Mouse (Mus musculus) frontal cortex, postnatal 25 days (tissue): Measurements from ENCODE around the gene Swsap1.
A peak's percentile ranks its signal among the peaks of the same experiment; 100 is the strongest.

Experiments used
- DNase-seq, 2 experiments: peaks; one replicate each; pipeline ENCODE4 v3.0.0; 2022; ENCODE audit warnings: low spot score in 2 of 2

Gene Swsap1

GRCm38 (mm10) chr9:21955570-21956281 lies at the start of gene Swsap1:
Swsap1 (plus strand) TSS chr9:21955755.
- peak; percentile 100 for DNase-seq

- DNase-seq, result no peak
These were observed 47.3 kb upstream of the Swsap1 start for GRCm38 (mm10) chr9:21908216-21908615.

GRCm38 (mm10) chr9:21909474-21910223 lies 45.9 kb upstream of the Swsap1 start:
- DNase-seq, result no peak

DNA sequence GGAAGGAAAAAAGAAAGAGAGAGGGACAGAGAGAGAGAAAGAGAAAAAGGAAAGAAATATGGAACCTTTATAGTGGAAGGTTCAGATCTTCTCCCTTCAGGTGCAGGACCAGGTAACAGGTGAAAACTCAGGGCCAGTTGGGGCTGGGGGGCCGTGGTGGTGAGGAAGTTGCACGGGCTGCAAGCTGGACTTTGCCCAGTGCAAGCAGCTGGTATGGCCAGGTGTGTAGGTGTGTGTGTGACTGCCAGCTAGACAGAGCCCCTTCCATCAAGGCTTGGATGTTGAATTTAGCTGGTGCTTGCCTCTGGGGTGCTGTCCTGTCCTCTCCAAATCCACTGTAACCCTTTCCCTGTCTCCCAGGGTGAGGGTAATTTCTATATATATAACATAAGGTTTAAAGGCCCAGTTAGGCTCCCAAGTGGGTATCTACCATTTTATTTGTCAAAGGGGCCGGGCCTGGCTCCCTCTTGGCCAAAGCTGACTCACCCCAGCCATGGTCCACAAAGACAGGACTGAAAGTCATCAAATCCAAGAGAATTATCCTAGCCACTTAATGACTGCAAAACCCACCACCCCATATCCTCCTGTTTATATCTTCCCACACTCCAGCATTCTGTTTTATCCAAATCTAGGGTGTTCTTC lies 38.6 kb upstream of the Swsap1 start:
- no peak for DNase-seq

DNA sequence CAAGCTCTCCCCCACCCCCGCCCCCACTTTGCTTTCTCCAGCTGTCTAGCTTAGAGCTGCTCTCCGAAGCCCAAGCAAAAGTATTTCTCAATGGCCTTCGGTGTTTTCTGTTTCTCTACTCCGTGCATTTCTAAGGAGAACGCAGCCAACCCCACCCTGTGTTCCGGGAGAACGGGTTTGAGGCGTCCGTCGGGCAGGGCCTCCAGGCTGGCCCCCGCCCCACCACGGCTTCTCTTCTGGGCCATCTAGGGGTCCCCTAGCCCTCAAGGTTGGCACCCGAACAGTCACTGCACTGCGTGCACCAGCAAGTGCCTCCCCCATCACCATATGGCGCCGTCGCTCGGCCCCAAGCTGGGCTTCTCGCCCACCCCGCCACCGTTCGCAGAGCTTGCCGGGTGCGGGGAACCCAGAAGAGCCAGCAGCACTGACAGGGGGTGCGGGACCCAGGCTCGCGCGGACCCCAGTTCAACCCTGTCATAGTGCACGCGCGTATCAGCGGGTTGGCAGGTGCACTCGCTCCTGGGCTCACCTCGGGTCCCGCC lies 38.0 kb upstream of the Swsap1 start:
- peak; percentile 49 to 61 for DNase-seq

GRCm38 (mm10) chr9:21918035-21918592 lies 37.4 kb upstream of the Swsap1 start, which contains the start of gene Rab3d:
Rab3d (minus strand) TSS chr9:21918192.
- DNase-seq, result peak; percentile 76 to 80

DNA sequence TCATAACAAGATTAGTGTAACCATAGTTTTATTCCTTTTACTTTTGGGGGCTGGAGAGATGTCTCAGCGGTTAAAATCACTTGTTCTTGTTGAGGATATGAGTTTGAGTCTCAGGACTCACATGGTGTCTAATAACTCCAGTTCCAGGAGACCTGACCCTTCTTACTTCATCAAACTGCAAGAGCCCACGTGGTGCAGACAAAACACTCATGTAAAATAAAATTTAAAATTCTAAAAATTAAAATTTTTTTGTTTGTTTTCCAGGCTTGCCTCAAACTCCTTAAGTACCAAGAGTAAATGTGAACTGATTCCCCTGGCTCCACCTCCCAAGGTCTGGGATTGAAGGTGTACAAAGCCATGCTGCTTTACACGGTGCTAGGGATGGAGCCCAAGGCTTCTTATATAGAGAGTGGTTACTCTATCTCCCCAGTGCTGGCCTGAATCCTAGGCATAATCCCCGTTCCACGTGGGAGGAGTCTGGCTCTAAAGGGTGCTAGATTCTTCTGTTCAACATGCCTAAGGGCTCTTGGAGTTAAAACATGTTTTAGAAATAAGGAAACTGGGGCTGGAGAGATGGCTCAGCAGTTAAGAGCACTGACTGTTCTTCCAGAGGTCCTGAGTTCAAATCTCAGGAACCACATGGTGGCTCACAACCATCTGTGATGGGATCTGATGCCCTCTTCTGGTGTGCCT lies 36.7 kb upstream of the Swsap1 start:
- DNase-seq, result no peak

- no peak for DNase-seq
These were observed 32.5 kb upstream of the Swsap1 start for GRCm38 (mm10) chr9:21923036-21923435.

GRCm38 (mm10) chr9:21923490-21924098 lies 32.0 kb upstream of the Swsap1 start:
- no peak for DNase-seq

DNA sequence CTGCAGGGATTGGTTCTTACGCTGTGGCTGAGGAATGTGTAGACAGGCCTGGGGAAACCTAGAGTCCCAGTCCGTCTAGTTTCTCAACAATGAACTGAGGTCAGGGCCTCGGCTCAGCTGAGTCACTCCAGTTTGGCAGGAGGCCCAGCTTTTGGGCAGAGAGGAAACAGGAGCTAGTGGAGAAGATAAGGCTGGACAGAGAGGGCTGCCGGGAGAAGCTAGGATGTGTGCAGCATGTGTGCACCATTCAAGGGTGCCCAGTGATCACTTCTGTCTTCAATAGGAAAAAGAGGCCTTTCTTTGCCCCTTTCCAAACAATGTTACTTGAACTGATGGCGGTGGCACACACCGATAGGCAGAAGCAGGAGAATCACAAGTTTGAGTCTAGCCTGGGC lies 31.5 kb upstream of the Swsap1 start:
- no peak for DNase-seq

GRCm38 (mm10) chr9:21925034-21925433 lies 30.5 kb upstream of the Swsap1 start:
- no peak for DNase-seq

DNA sequence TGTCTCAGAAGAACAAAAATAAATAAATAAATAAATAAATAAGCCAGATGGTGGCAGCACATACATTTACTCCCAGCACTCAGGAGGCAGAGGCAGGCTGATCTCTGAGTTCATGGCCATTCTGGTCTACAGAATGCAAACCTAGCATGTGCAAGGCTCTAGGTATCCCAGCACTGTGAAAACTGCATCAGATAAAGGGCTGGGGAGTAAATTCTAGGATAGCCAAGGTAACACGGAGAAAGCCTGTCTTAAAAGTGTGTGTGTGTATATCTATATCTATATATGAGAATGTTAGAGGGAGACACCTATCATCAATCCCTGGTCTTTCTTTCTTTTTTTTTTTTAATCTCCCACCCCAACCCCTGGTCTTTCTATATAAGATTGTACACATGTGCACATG lies 30.0 kb upstream of the Swsap1 start:
- no peak for DNase-seq

- no peak for DNase-seq
These were observed 29.4 kb upstream of the Swsap1 start for GRCm38 (mm10) chr9:21926155-21926554.

DNA sequence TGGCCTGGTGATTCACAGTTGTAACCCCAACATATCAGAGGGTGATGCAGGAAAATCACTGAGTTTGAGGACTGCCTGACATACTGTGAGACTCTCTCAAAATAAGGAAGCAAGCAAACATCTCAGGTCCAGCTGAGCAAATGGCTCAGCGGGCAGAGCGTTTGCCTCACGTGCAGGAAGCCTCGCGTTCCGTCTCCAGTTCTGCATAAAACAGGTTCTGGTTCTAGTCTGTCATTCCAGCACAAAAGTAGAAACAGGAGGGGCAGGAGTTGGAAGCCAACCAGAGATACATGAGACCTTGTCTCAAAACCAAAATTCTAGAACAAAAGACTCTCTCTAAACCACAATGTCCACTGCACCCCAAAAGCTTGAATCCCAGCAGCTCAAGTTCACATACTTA lies 28.8 kb upstream of the Swsap1 start:
- DNase-seq, result no peak

DNA sequence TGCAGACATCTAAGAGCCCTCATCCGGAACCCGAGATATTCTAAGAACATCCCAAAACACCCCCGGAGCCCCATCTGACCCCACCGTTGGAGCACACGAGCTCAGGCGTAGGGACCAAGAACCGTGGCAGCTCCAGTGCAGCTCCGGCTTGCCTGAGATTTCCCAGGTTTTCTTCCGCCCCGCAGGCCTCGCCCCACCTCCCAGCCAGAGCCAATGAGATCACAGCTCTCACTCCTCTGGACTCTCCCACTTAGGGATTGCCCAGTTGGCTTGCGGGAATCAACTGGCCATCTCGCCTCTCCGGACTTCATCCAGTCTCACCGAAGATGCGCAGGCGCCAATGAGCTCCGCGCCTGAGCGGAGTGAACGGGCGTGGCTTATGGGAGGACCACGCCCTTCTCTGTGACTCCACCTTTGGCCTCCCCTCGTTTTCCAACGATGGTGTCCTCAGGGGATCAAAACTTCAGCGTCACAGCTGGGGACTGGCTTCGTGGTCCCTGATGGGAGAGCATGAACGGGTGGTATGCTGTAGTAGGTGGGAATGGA lies 28.3 kb upstream of the Swsap1 start, which contains the start of the genes Ccdc159 and Tmem205:
Gene Ccdc159, plus strand, starts transcription at position 264 of the 546 bp plus-strand sequence.
Gene Tmem205, minus strand, starts transcription at position 349 of the 546 bp plus-strand sequence.
- DNase-seq, result peak; percentile 67 to 86

- DNase-seq, result no peak
These were observed 26.3 kb upstream of the Swsap1 start for GRCm38 (mm10) chr9:21929208-21929607.

DNA sequence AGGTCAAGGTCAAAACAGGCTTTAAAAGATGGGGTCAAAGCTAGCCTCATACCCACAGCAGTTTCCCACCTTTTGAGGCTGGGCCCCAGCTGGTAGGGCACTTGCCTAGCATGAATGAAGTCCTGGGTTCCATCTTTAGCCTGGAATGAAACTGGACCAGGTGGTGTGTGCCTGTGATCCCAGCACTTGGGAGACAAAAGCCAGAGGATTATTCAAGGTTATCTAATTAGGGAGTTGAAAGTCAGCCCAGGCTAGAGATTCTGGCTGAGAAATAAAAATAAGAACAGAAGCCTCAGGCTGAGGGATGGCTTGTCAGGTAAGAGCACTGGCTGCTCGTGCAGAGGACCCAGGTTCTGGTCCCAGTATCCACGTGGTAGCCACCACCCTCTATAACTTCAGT lies 23.5 kb upstream of the Swsap1 start:
- no peak for DNase-seq

- DNase-seq, result no peak
These were observed 23.0 kb upstream of the Swsap1 start for GRCm38 (mm10) chr9:21932445-21933137.

- no peak for DNase-seq
These were observed 21.5 kb upstream of the Swsap1 start for GRCm38 (mm10) chr9:21934021-21934420.
